Mouse (Mus musculus): ENCODE results near the gene Tusc2. TPM values are rescaled to one million over a fixed set of nuclear protein-coding genes. Genes with fewer than 3 reads are reported as not detected.

The Tusc2 gene
- polyA plus RNA-seq, 1 experiment from 2014 or later: 98.5 TPM

DNA sequence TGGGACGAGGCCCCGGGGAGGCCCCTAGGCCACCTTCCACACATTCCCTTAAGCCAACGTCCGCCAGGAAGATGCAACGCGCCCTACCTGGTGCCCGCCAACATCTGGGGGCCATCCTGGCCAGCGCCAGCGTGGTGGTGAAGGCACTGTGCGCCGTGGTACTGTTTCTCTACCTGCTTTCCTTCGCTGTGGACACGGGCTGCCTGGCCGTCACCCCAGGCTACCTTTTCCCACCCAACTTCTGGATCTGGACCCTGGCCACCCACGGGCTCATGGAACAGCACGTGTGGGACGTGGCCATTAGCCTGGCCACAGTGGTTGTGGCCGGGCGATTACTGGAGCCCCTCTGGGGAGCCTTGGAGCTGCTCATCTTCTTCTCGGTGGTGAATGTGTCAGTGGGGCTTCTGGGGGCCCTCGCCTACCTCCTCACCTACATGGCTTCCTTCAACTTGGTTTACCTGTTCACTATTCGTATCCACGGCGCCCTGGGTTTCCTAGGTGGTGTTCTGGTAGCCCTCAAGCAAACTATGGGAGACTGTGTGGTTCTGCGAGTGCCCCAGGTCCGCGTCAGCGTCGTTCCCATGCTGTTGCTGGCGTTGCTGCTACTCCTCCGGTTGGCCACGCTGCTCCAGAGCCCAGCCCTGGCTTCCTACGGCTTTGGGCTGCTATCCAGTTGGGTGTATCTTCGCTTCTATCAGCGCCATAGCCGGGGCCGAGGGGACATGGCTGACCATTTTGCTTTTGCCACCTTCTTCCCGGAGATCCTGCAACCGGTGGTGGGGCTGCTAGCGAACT is 28.4 kb upstream of the Tusc2 start:
- Histone ChIP-seq H3K4me3 (replicated peaks; ENCODE audit: low read length) (peak overlapping the region; percentile 87), H3K27me3 (replicated peaks; ENCODE audit: control insufficient read depth, insufficient read depth, low read length) (no peaks in the 10 kb centered on the region), H3K4me2 (ENCODE audit: low read length) (peak overlapping the region; percentile 97), H3K9me3 (ENCODE audit: control insufficient read depth, low read length) (no peaks in the 10 kb centered on the region), H3K36me3 (ENCODE audit: control insufficient read depth, insufficient read depth) (peaks cover 13% of the 10 kb centered on the region), H3K4me1 (replicated peaks; ENCODE audit: control insufficient read depth, insufficient read depth, low read length) (peaks cover 44% of the 10 kb centered on the region), H3K27ac (ENCODE audit: low read length) (0 out of 2 replicates have a peak overlapping the region, but pooled peaks have one; percentile 36), H3K9ac (replicated peaks; ENCODE audit: low read depth, low read length) (peak overlapping the region; percentile 83)
- ATAC-seq: no peak
- WGBS: under 1% methylated on average over 40 of the region's 40 CpGs

DNA sequence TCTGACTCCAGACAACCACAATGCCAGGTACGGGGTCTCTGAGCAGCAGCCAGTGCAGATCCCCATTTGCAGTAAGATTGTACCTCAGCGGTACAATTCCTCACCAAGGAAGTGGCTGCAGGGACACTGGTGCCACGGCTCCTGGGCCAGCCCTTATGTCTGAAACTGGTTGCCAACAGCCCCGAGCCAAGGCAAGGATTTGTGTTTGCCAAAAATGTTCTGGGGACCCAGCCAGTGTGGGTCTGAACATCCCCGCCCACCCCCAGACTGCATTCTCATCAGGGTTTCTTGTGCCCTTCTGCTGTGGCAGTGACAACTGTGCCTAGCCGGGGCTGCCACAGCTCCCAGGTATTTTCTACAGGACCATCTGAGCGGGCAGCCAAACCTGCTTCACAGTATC is 24.8 kb upstream of the Tusc2 start:
- Histone ChIP-seq H3K4me1 (replicated peaks; ENCODE audit: control insufficient read depth, insufficient read depth, low read length) (peaks cover 64% of the 10 kb centered on the region), H3K4me2 (ENCODE audit: low read length) (no peak overlapping the region), H3K27ac (ENCODE audit: low read length) (no peak overlapping the region), H3K9ac (replicated peaks; ENCODE audit: low read depth, low read length) (no peak overlapping the region), H3K27me3 (replicated peaks; ENCODE audit: control insufficient read depth, insufficient read depth, low read length) (no peaks in the 10 kb centered on the region), H3K36me3 (ENCODE audit: control insufficient read depth, insufficient read depth) (peaks cover 17% of the 10 kb centered on the region), H3K4me3 (replicated peaks; ENCODE audit: low read length) (no peak overlapping the region), H3K9me3 (ENCODE audit: control insufficient read depth, low read length) (no peaks in the 10 kb centered on the region)
- ATAC-seq: no peak
- WGBS: 83% methylated on average over 7 of the region's 7 CpGs

DNA sequence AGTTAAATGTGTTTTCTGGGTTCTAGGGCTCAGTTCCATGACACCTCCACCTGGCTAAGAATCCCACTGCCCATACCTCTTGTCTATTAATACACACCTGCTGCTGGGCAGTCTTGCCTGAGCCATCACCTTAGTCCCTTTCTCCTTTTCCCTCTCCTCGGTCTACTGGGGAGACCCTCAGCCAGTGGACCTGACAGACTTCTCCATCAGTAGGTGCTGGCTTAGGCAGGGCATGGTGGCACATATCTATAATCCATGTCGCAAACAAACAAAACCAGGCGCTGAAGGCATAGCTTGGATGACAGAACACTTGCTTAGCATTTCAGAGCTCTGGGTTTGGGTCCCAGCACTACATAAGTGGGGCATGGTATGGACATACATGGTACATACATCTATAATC is 24.3 kb upstream of the Tusc2 start:
- Histone ChIP-seq H3K36me3 (ENCODE audit: control insufficient read depth, insufficient read depth) (peaks cover 17% of the 10 kb centered on the region), H3K4me2 (ENCODE audit: low read length) (no peak overlapping the region), H3K4me1 (replicated peaks; ENCODE audit: control insufficient read depth, insufficient read depth, low read length) (peaks cover 64% of the 10 kb centered on the region), H3K27ac (ENCODE audit: low read length) (no peak overlapping the region), H3K9ac (replicated peaks; ENCODE audit: low read depth, low read length) (no peak overlapping the region), H3K4me3 (replicated peaks; ENCODE audit: low read length) (no peak overlapping the region), H3K9me3 (ENCODE audit: control insufficient read depth, low read length) (no peaks in the 10 kb centered on the region), H3K27me3 (replicated peaks; ENCODE audit: control insufficient read depth, insufficient read depth, low read length) (no peaks in the 10 kb centered on the region)
- 92% methylated on average over 3 of the region's 3 CpGs for WGBS
- no peak for ATAC-seq

DNA sequence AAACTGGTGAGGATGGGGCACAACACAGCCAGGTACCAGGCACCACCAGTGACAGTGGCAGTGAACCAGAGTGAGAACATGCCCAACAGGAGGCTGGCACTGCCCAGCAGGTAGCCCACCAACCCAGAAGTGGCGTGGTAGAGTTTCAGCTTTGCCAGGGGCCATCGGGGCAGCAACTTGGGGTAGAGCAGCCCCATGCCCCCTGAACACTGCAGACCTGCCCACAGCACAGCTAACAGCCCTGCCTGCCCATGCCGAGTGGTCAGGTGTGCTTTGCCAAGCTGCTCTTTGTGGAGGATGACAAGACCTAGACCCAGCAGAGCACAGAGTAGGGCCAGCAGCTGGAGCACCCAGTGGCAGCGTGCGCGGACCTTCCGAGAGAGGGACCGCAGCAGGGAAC is 23.1 kb upstream of the Tusc2 start:
- Histone ChIP-seq H3K36me3 (ENCODE audit: control insufficient read depth, insufficient read depth) (peaks cover 26% of the 10 kb centered on the region), H3K4me2 (ENCODE audit: low read length) (no peak overlapping the region), H3K9me3 (ENCODE audit: control insufficient read depth, low read length) (no peaks in the 10 kb centered on the region), H3K4me3 (replicated peaks; ENCODE audit: low read length) (no peak overlapping the region), H3K9ac (replicated peaks; ENCODE audit: low read depth, low read length) (no peak overlapping the region), H3K4me1 (replicated peaks; ENCODE audit: control insufficient read depth, insufficient read depth, low read length) (peaks cover 60% of the 10 kb centered on the region), H3K27me3 (replicated peaks; ENCODE audit: control insufficient read depth, insufficient read depth, low read length) (no peaks in the 10 kb centered on the region), H3K27ac (ENCODE audit: low read length) (no peak overlapping the region)
- no peak for ATAC-seq
- WGBS: 96% methylated on average over 8 of the region's 8 CpGs

DNA sequence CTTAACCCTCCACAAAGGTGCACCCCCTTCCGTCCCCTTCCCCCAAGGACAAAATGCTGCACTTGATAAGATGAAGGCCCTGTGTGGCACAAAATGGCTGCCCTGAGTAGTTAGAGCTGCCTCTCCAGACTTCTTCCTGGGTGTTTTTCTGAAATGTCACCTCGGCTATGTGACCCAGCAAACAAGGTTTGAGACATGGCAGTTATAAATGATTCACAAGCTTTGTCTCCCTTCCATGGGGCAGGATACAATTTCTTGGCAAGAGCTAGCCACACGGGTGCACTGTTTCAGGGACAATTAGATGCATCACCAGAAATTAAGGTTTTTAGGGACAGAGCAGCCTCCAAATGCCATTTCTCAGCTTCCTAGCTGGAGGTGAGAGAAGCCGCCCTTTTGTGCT is 22.6 kb upstream of the Tusc2 start:
- WGBS: 75% methylated on average over 4 of the region's 4 CpGs
- ATAC-seq: no peak
- no peak overlapping the region; the same call in 1 of the 2 replicates for H3K4me2 ChIP-seq (ENCODE audit: low read length)

DNA sequence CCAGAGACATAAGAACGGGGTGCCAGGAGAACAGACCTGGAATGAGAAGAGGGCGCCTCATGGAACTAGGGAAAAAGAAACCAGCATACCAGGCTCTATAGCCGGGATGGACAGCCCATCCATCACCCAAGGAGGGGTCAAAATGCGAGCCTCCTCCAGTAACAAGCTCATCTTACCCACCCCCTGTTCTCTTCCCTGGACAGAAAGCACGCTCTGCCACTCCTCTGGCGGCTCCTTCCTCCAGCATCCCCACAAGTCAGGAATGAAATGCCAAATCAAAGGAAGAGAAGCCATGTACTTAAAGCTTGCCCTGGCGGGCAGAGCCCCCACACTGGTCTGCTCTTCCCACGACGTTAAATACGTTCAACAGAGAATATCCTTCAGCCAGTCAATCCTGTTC is 22.1 kb upstream of the Tusc2 start:
- H3K36me3 ChIP-seq (ENCODE audit: control insufficient read depth, insufficient read depth): peaks cover 26% of the 10 kb centered on the region
- H3K4me2 ChIP-seq (ENCODE audit: low read length): peak overlapping the region; percentile 94
- peak overlapping the region; percentile 71 for H3K4me3 ChIP-seq (replicated peaks; ENCODE audit: low read length)
- H3K9ac ChIP-seq (replicated peaks; ENCODE audit: low read depth, low read length): peak overlapping the region; percentile 69
- peaks cover 54% of the 10 kb centered on the region for H3K4me1 ChIP-seq (replicated peaks; ENCODE audit: control insufficient read depth, insufficient read depth, low read length)
- H3K27ac ChIP-seq (ENCODE audit: low read length): no peak overlapping the region
- WGBS: 40% methylated on average over 10 of the region's 10 CpGs
- H3K27me3 ChIP-seq (replicated peaks; ENCODE audit: control insufficient read depth, insufficient read depth, low read length): no peaks in the 10 kb centered on the region
- ATAC-seq: no peak
- H3K9me3 ChIP-seq (ENCODE audit: control insufficient read depth, low read length): no peaks in the 10 kb centered on the region

More for the DNA sequence above, 22.6 kb upstream of the Tusc2 start:
- Histone ChIP-seq H3K36me3 (ENCODE audit: control insufficient read depth, insufficient read depth) (peaks cover 26% of the 10 kb centered on the region), H3K27me3 (replicated peaks; ENCODE audit: control insufficient read depth, insufficient read depth, low read length) (no peaks in the 10 kb centered on the region), H3K27ac (ENCODE audit: low read length) (no peak overlapping the region), H3K9ac (replicated peaks; ENCODE audit: low read depth, low read length) (no peak overlapping the region), H3K9me3 (ENCODE audit: control insufficient read depth, low read length) (no peaks in the 10 kb centered on the region), H3K4me3 (replicated peaks; ENCODE audit: low read length) (no peak overlapping the region), H3K4me1 (replicated peaks; ENCODE audit: control insufficient read depth, insufficient read depth, low read length) (peaks cover 56% of the 10 kb centered on the region)

DNA sequence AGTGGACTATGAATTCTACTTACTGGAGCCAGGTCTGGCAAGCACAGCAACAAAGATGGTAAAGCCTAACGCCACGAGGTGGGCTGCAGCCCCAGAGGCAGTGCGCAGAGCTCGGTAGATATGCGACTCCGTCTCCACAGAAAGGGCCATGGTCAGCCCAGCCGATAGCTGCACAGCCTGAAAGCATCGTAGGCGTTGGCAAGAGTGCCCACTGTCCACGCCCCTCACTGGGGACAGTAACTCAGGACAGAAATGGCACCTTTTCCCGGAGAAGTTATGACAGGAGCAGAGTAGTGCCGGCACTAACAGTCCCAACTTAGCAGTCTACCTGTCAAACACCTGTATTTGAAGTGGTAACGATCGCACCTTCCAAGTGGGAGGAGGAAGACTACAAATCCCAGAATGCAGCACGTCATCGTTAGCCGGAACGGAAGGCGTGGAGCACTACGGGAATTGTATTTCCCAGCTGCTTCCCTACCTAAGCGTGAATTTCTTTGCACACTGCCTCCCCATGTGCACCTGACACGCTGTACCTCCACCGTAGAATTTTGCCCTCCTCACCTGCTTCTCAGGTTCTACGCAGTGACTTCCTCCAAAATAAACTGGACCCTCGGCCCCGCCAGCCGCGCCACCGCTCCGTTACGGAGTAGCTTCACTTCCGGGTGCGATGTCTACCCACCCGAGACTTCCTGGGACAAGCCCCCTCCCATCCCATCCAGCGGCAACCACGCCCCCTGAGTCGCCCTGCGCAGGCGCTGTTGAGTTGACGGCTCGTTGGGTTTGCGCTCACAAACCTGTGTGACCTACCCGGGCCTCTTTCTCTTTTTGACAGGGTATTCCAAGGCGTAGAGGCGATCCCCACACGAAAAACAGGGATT is 21.3 kb upstream of the Tusc2 start, which contains the start of the genes Cyb561d2 and Nprl2:
Gene Cyb561d2, minus strand, starts transcription at position 720 of the 878 bp plus-strand sequence.
Gene Nprl2, plus strand, starts transcription at position 753 of the 878 bp plus-strand sequence.
- Histone ChIP-seq H3K4me3 (replicated peaks; ENCODE audit: low read length) (peak within 1 kb of the TSS; percentile 71), H3K9me3 (ENCODE audit: control insufficient read depth, low read length) (no peaks in the 10 kb centered on the region), H3K27me3 (replicated peaks; ENCODE audit: control insufficient read depth, insufficient read depth, low read length) (no peaks in the 10 kb centered on the region), H3K36me3 (ENCODE audit: control insufficient read depth, insufficient read depth) (peaks cover 26% of the 10 kb centered on the region), H3K4me1 (replicated peaks; ENCODE audit: control insufficient read depth, insufficient read depth, low read length) (peaks cover 54% of the 10 kb centered on the region), H3K9ac (replicated peaks; ENCODE audit: low read depth, low read length) (peak within 1 kb of the TSS; percentile 69), H3K4me2 (ENCODE audit: low read length) (peak within 1 kb of the TSS; percentile 94), H3K27ac (ENCODE audit: low read length) (peak within 1 kb of the TSS; percentile 57)
- WGBS: under 1% methylated on average over 46 of the region's 46 CpGs
- peak; percentile 91 for ATAC-seq

DNA sequence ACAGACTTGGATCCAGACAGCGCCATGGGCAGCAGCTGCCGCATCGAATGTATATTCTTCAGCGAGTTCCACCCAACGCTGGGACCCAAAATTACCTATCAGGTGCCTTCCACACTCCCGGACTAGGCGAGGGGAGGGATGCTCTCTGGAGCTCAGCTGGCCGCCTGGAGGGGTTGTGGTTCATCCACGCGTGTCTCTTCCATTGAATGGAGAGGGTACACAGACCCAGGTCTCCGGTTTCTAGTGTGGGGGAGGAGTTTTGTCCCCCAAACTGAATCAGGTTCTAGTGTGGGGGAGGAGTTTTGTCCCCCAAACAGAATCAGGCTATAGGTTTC is 20.7 kb upstream of the Tusc2 start:
- Histone ChIP-seq H3K36me3 (ENCODE audit: control insufficient read depth, insufficient read depth) (peaks cover 26% of the 10 kb centered on the region), H3K4me3 (replicated peaks; ENCODE audit: low read length) (peak overlapping the region; percentile 71), H3K27ac (ENCODE audit: low read length) (no peak overlapping the region), H3K9me3 (ENCODE audit: control insufficient read depth, low read length) (no peaks in the 10 kb centered on the region), H3K4me1 (replicated peaks; ENCODE audit: control insufficient read depth, insufficient read depth, low read length) (peaks cover 54% of the 10 kb centered on the region), H3K4me2 (ENCODE audit: low read length) (peak overlapping the region; percentile 94), H3K27me3 (replicated peaks; ENCODE audit: control insufficient read depth, insufficient read depth, low read length) (no peaks in the 10 kb centered on the region), H3K9ac (replicated peaks; ENCODE audit: low read depth, low read length) (peak overlapping the region; percentile 69)
- 2% methylated on average over 11 of the region's 11 CpGs for WGBS
- peak; percentile 4 for ATAC-seq

DNA sequence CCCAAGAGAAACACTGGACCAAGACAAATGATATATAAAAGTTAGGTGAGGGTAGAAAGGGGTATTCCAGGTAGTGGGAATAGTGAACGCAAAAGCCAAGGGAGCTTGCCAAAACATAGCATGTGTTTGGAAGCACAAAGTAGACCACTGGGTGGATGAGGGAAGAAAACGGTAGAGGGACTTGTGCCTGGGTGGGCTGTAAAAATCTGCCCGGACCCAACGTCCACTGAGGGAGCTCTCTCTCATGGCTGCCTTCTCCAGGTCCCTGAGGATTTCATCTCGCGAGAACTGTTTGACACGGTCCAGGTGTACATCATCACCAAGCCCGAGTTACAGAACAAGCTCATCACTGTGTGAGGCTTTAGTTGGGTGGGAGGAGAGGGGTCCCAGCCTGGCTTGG is 20.3 kb upstream of the Tusc2 start:
- no peak for ATAC-seq
- Histone ChIP-seq H3K27me3 (replicated peaks; ENCODE audit: control insufficient read depth, insufficient read depth, low read length) (no peaks in the 10 kb centered on the region), H3K9ac (replicated peaks; ENCODE audit: low read depth, low read length) (peak overlapping the region; percentile 69; the same call in 1 of the 2 replicates), H3K9me3 (ENCODE audit: control insufficient read depth, low read length) (no peaks in the 10 kb centered on the region), H3K4me1 (replicated peaks; ENCODE audit: control insufficient read depth, insufficient read depth, low read length) (peaks cover 54% of the 10 kb centered on the region), H3K4me3 (replicated peaks; ENCODE audit: low read length) (peak overlapping the region; percentile 71), H3K36me3 (ENCODE audit: control insufficient read depth, insufficient read depth) (peaks cover 26% of the 10 kb centered on the region), H3K4me2 (ENCODE audit: low read length) (peak overlapping the region; percentile 94), H3K27ac (ENCODE audit: low read length) (no peak overlapping the region)
- 54% methylated on average over 8 of the region's 8 CpGs for WGBS
